Mouse (Mus musculus) bone marrow, adult 2 months (tissue): ENCODE results near the gene Gm28308. TPM values are rescaled to one million over a fixed set of nuclear protein-coding genes. Genes with fewer than 3 reads are reported as not detected.

ENCODE experiments used
- H3K27ac ChIP-seq: fragments of 200-500 bp; 2 replicates; pipeline ENCODE4 v1.5.1; 2012; ENCODE audit warnings: low read depth, mild to moderate bottlenecking, control low read depth, inconsistent platforms, low read length; ENCODE audit not compliant: control insufficient read depth, poor library complexity, insufficient read depth
- H3K4me1 ChIP-seq: fragments of 200-500 bp; 2 replicates; pipeline ENCODE4 v1.6.1; 2011; ENCODE audit warnings: low read length; ENCODE audit not compliant: control insufficient read depth, insufficient read depth
- H3K4me3 ChIP-seq: fragments of 200-500 bp; replicated peaks from 2 replicates; pipeline ENCODE3; 2011; ENCODE audit warnings: mild to moderate bottlenecking, low read depth, low read length, control low read depth; ENCODE audit not compliant: control insufficient read depth
- CTCF ChIP-seq: fragments of 200-500 bp; IDR thresholded peaks from 2 replicates; pipeline ENCODE4 v1.5.1; 2011; ENCODE audit warnings: low read length, control low read depth; ENCODE audit not compliant: control insufficient read depth, insufficient read depth
- POLR2A ChIP-seq: fragments of 200-500 bp; IDR thresholded peaks from 2 replicates; pipeline ENCODE4 v1.6.1; 2011; ENCODE audit warnings: low read depth, mild to moderate bottlenecking, control low read depth, low read length, borderline replicate concordance; ENCODE audit not compliant: control insufficient read depth
- WGBS: fragments of 180-500 bp; shearing (Covaris S2); methylation state at CpG from one replicate; pipeline ENCODE4 v1.1.7; 2018; 5-methylcytosine and 5-hydroxymethylcytosine counted together
- polyA plus RNA-seq: library from polyadenylated mRNA; stranded (reverse); fragments of >200 nt; gene quantifications from 2 replicates; pipeline ENCODE4 v1.2.4, GENCODE M21; 2011; ENCODE audit warnings: low replicate concordance; ENCODE audit not compliant: missing spikeins, insufficient read depth, insufficient read length

The Gm28308 gene
- polyA plus RNA-seq, 1 experiment = not detected

- WGBS = 25% methylated on average over 14 of the region's 14 CpGs
- Histone ChIP-seq H3K4me1 (no peaks in the 10 kb centered on the region), H3K27ac (no peak overlapping the region), H3K4me3 (no peak overlapping the region)
- TF ChIP-seq POLR2A = no peak
- no peak for TF ChIP-seq CTCF
Observed at GRCm38 (mm10) chr6:52218643-52219215, 5.6 kb upstream of the Gm28308 start.

- no peak for TF ChIP-seq CTCF
- TF ChIP-seq POLR2A = no peak
- 10% methylated on average over 23 of the region's 23 CpGs for WGBS
- Histone ChIP-seq H3K4me1 (no peaks in the 10 kb centered on the region), H3K4me3 (no peak overlapping the region), H3K27ac (no peak overlapping the region)
Observed at GRCm38 (mm10) chr6:52217895-52218642, 4.9 kb upstream of the Gm28308 start.

GRCm38 (mm10) chr6:52217459-52217768 lies 4.3 kb upstream of the Gm28308 start:
- Histone ChIP-seq H3K27ac (no peak overlapping the region), H3K4me3 (no peak overlapping the region), H3K4me1 (no peaks in the 10 kb centered on the region)
- under 1% methylated on average over 25 of the region's 25 CpGs for WGBS
- TF ChIP-seq POLR2A = peak; percentile 49; the same call in 1 of the 2 replicates
- TF ChIP-seq CTCF = no peak

- no peak for TF ChIP-seq CTCF
- no peak for TF ChIP-seq POLR2A
- WGBS = under 1% methylated on average over 60 of the region's 60 CpGs
- Histone ChIP-seq H3K4me1 (no peaks in the 10 kb centered on the region), H3K4me3 (no peak overlapping the region), H3K27ac (peak overlapping the region; percentile 17; the same call in 1 of the 2 replicates)
Observed at GRCm38 (mm10) chr6:52216691-52217458, 3.7 kb upstream of the Gm28308 start.

- WGBS = 7% methylated on average over 30 of the region's 30 CpGs
- Histone ChIP-seq H3K4me3 (no peak overlapping the region), H3K4me1 (no peaks in the 10 kb centered on the region), H3K27ac (no peak overlapping the region)
- TF ChIP-seq CTCF (no peak), POLR2A (no peak)
Observed at GRCm38 (mm10) chr6:52215771-52216535, 2.8 kb upstream of the Gm28308 start.

GRCm38 (mm10) chr6:52215070-52215469 lies 1.9 kb upstream of the Gm28308 start:
- H3K4me3 ChIP-seq = no peak overlapping the region
- H3K4me1 ChIP-seq = no peaks in the 10 kb centered on the region
- H3K27ac ChIP-seq = no peak overlapping the region
- TF ChIP-seq POLR2A (no peak), CTCF (no peak)
- 76% methylated on average over 3 of the region's 3 CpGs for WGBS

- no peaks in the 10 kb centered on the region; the same call in 1 of the 2 replicates for H3K4me1 ChIP-seq
- no peak overlapping the region for H3K4me3 ChIP-seq
- H3K27ac ChIP-seq = no peak overlapping the region
- 37% methylated on average over 5 of the region's 5 CpGs for WGBS
- no peak for TF ChIP-seq POLR2A
- TF ChIP-seq CTCF = no peak
Observed at GRCm38 (mm10) chr6:52214271-52214670, 1.1 kb upstream of the Gm28308 start.
